Mouse (Mus musculus): Measurements from ENCODE around the gene Fau. TPM values are rescaled to one million over a fixed set of nuclear protein-coding genes. Genes with fewer than 3 reads are reported as not detected.

The Fau gene
- polyA plus RNA-seq, 1 experiment from 2014 or later = 563 TPM

GRCm38 (mm10) chr19:6079983-6080480 lies 22.4 kb downstream of the Fau start, which contains the start of gene Tmem262:
Gene Tmem262 (plus strand): TSS chr19:6080033.
- Histone ChIP-seq H3K9ac (replicated peaks; ENCODE audit: low read depth, low read length) (no peak within 1 kb of the TSS), H3K27ac (ENCODE audit: low read depth, low read length) (no peak within 1 kb of the TSS), H3K4me3 (ENCODE audit: low read depth, low read length) (no peak within 1 kb of the TSS), H3K27me3 (ENCODE audit: control insufficient read depth, insufficient read depth, low read length) (no peaks in the 10 kb centered on the region), H3K4me2 (ENCODE audit: low read depth, low read length) (no peak within 1 kb of the TSS), H3K9me3 (ENCODE audit: control insufficient read depth, low read length) (no peaks in the 10 kb centered on the region), H3K36me3 (ENCODE audit: control insufficient read depth, insufficient read depth, low read length) (peaks cover 18% of the 10 kb centered on the region), H3K4me1 (ENCODE audit: control insufficient read depth, insufficient read depth, low read length) (peaks cover 19% of the 10 kb centered on the region)
- no peak for ATAC-seq (ENCODE audit: low read depth)
- WGBS = 95% methylated on average over 12 of the region's 12 CpGs

- peaks cover 14% of the 10 kb centered on the region for H3K4me1 ChIP-seq (ENCODE audit: control insufficient read depth, insufficient read depth, low read length)
- H3K9me3 ChIP-seq (ENCODE audit: control insufficient read depth, low read length) = no peaks in the 10 kb centered on the region
- H3K36me3 ChIP-seq (ENCODE audit: control insufficient read depth, insufficient read depth, low read length) = peaks cover 18% of the 10 kb centered on the region
- ATAC-seq (ENCODE audit: low read depth) = no peak
- no peaks in the 10 kb centered on the region for H3K27me3 ChIP-seq (ENCODE audit: control insufficient read depth, insufficient read depth, low read length)
- no peak within 1 kb of the TSS for H3K4me2 ChIP-seq (ENCODE audit: low read depth, low read length)
- no peak within 1 kb of the TSS for H3K27ac ChIP-seq (ENCODE audit: low read depth, low read length)
- H3K4me3 ChIP-seq (ENCODE audit: low read depth, low read length) = no peak within 1 kb of the TSS
- H3K9ac ChIP-seq (replicated peaks; ENCODE audit: low read depth, low read length) = no peak within 1 kb of the TSS
- 92% methylated on average over 9 of the region's 9 CpGs for WGBS
These were observed 24.5 kb downstream of the Fau start, which contains the start of gene Gm28374 for GRCm38 (mm10) chr19:6082156-6082555. Gene Gm28374 (minus strand): TSS chr19:6082256.

- Histone ChIP-seq H3K9ac (replicated peaks; ENCODE audit: low read depth, low read length) (peak within 1 kb of the TSS; percentile 50), H3K4me1 (ENCODE audit: control insufficient read depth, insufficient read depth, low read length) (peaks cover 11% of the 10 kb centered on the region), H3K27ac (ENCODE audit: low read depth, low read length) (peak within 1 kb of the TSS; percentile 3; the same call in 1 of the 2 replicates), H3K4me2 (ENCODE audit: low read depth, low read length) (peak within 1 kb of the TSS; percentile 92), H3K36me3 (ENCODE audit: control insufficient read depth, insufficient read depth, low read length) (peaks cover 17% of the 10 kb centered on the region), H3K27me3 (ENCODE audit: control insufficient read depth, insufficient read depth, low read length) (no peaks in the 10 kb centered on the region), H3K4me3 (ENCODE audit: low read depth, low read length) (peak within 1 kb of the TSS; percentile 41), H3K9me3 (ENCODE audit: control insufficient read depth, low read length) (no peaks in the 10 kb centered on the region)
- under 1% methylated on average over 58 of the region's 58 CpGs for WGBS
- ATAC-seq (ENCODE audit: low read depth) = peak; percentile 92
These were observed 27.0 kb downstream of the Fau start, which contains the start of the genes Zfpl1 and Cdca5 for GRCm38 (mm10) chr19:6084478-6085248. Gene Zfpl1 (minus strand): TSS chr19:6084956. Gene Cdca5 (plus strand): TSS chr19:6084983.

GRCm38 (mm10) chr19:6085417-6085879 lies 27.8 kb downstream of the Fau start:
- ATAC-seq (ENCODE audit: low read depth) = peak; percentile 69
- Histone ChIP-seq H3K27ac (ENCODE audit: low read depth, low read length) (no peak overlapping the region), H3K4me3 (ENCODE audit: low read depth, low read length) (peak overlapping the region; percentile 41), H3K9me3 (ENCODE audit: control insufficient read depth, low read length) (no peaks in the 10 kb centered on the region), H3K4me1 (ENCODE audit: control insufficient read depth, insufficient read depth, low read length) (peaks cover 11% of the 10 kb centered on the region), H3K9ac (replicated peaks; ENCODE audit: low read depth, low read length) (no peak overlapping the region), H3K36me3 (ENCODE audit: control insufficient read depth, insufficient read depth, low read length) (peaks cover 13% of the 10 kb centered on the region), H3K4me2 (ENCODE audit: low read depth, low read length) (peak overlapping the region; percentile 89), H3K27me3 (ENCODE audit: control insufficient read depth, insufficient read depth, low read length) (no peaks in the 10 kb centered on the region)
- under 1% methylated on average over 17 of the region's 17 CpGs for WGBS

- Histone ChIP-seq H3K9ac (replicated peaks; ENCODE audit: low read depth, low read length) (no peak overlapping the region), H3K27ac (ENCODE audit: low read depth, low read length) (no peak overlapping the region), H3K4me1 (ENCODE audit: control insufficient read depth, insufficient read depth, low read length) (peaks cover 8% of the 10 kb centered on the region), H3K4me2 (ENCODE audit: low read depth, low read length) (no peak overlapping the region), H3K36me3 (ENCODE audit: control insufficient read depth, insufficient read depth, low read length) (no peaks in the 10 kb centered on the region), H3K9me3 (ENCODE audit: control insufficient read depth, low read length) (no peaks in the 10 kb centered on the region), H3K27me3 (ENCODE audit: control insufficient read depth, insufficient read depth, low read length) (no peaks in the 10 kb centered on the region), H3K4me3 (ENCODE audit: low read depth, low read length) (no peak overlapping the region)
- ATAC-seq (ENCODE audit: low read depth) = no peak
- 95% methylated on average over 13 of the region's 13 CpGs for WGBS
These were observed 31.2 kb downstream of the Fau start for GRCm38 (mm10) chr19:6088841-6089240.

- no peak within 1 kb of the TSS for H3K27ac ChIP-seq (ENCODE audit: low read depth, low read length)
- no peaks in the 10 kb centered on the region for H3K36me3 ChIP-seq (ENCODE audit: control insufficient read depth, insufficient read depth, low read length)
- ATAC-seq (ENCODE audit: low read depth) = no peak
- H3K4me1 ChIP-seq (ENCODE audit: control insufficient read depth, insufficient read depth, low read length) = no peaks in the 10 kb centered on the region
- H3K9ac ChIP-seq (replicated peaks; ENCODE audit: low read depth, low read length) = 0 out of 2 replicates have a peak within 1 kb of the TSS, but pooled peaks have one; percentile 3
- no peaks in the 10 kb centered on the region for H3K27me3 ChIP-seq (ENCODE audit: control insufficient read depth, insufficient read depth, low read length)
- 96% methylated on average over 7 of the region's 7 CpGs for WGBS
- no peak within 1 kb of the TSS for H3K4me2 ChIP-seq (ENCODE audit: low read depth, low read length)
- no peak within 1 kb of the TSS for H3K4me3 ChIP-seq (ENCODE audit: low read depth, low read length)
- no peaks in the 10 kb centered on the region for H3K9me3 ChIP-seq (ENCODE audit: control insufficient read depth, low read length)
These were observed 36.5 kb downstream of the Fau start, which contains the start of gene AC131692.1 for GRCm38 (mm10) chr19:6094119-6094518. Gene AC131692.1 (plus strand): TSS chr19:6094419.

- no peaks in the 10 kb centered on the region for H3K9me3 ChIP-seq (ENCODE audit: control insufficient read depth, low read length)
- ATAC-seq (ENCODE audit: low read depth) = no peak
- H3K36me3 ChIP-seq (ENCODE audit: control insufficient read depth, insufficient read depth, low read length) = no peaks in the 10 kb centered on the region
- no peak overlapping the region for H3K9ac ChIP-seq (replicated peaks; ENCODE audit: low read depth, low read length)
- H3K4me3 ChIP-seq (ENCODE audit: low read depth, low read length) = no peak overlapping the region
- 84% methylated on average over 3 of the region's 3 CpGs for WGBS
- H3K27ac ChIP-seq (ENCODE audit: low read depth, low read length) = no peak overlapping the region
- H3K4me2 ChIP-seq (ENCODE audit: low read depth, low read length) = no peak overlapping the region
- no peaks in the 10 kb centered on the region for H3K27me3 ChIP-seq (ENCODE audit: control insufficient read depth, insufficient read depth, low read length)
- no peaks in the 10 kb centered on the region for H3K4me1 ChIP-seq (ENCODE audit: control insufficient read depth, insufficient read depth, low read length)
These were observed 40.2 kb downstream of the Fau start for GRCm38 (mm10) chr19:6097847-6098246.

- ATAC-seq (ENCODE audit: low read depth) = no peak
- no peaks in the 10 kb centered on the region for H3K4me1 ChIP-seq (ENCODE audit: control insufficient read depth, insufficient read depth, low read length)
- H3K9ac ChIP-seq (replicated peaks; ENCODE audit: low read depth, low read length) = no peak overlapping the region
- H3K27ac ChIP-seq (ENCODE audit: low read depth, low read length) = no peak overlapping the region
- H3K36me3 ChIP-seq (ENCODE audit: control insufficient read depth, insufficient read depth, low read length) = no peaks in the 10 kb centered on the region
- H3K4me2 ChIP-seq (ENCODE audit: low read depth, low read length) = no peak overlapping the region
- H3K4me3 ChIP-seq (ENCODE audit: low read depth, low read length) = no peak overlapping the region
- H3K27me3 ChIP-seq (ENCODE audit: control insufficient read depth, insufficient read depth, low read length) = no peaks in the 10 kb centered on the region
- 56% methylated on average over 6 of the region's 6 CpGs for WGBS
- no peaks in the 10 kb centered on the region for H3K9me3 ChIP-seq (ENCODE audit: control insufficient read depth, low read length)
These were observed 43.5 kb downstream of the Fau start for GRCm38 (mm10) chr19:6101186-6101585.

All from neural tube, embryonic 14.5 days (tissue).